Mouse (Mus musculus) adrenal gland, adult 10 weeks (tissue): ENCODE measurements around the gene Gm5105. TPM values are rescaled to one million over a fixed set of nuclear protein-coding genes. Genes with fewer than 3 reads are reported as not detected.

ENCODE experiments used
- polyA plus RNA-seq: library from polyadenylated mRNA; stranded (reverse); fragments of 350-450 nt; fragmentation: Illumina TruSeq; extraction: RNeasy Lipid Tissue Mini Kit (QIAGEN cat#74804); gene quantifications from one replicate; pipeline ENCODE4 v1.2.3, GENCODE M21; 2014; ENCODE audit warnings: low read depth, low replicate concordance

Gene Gm5105
- not detected for polyA plus RNA-seq

DNA sequence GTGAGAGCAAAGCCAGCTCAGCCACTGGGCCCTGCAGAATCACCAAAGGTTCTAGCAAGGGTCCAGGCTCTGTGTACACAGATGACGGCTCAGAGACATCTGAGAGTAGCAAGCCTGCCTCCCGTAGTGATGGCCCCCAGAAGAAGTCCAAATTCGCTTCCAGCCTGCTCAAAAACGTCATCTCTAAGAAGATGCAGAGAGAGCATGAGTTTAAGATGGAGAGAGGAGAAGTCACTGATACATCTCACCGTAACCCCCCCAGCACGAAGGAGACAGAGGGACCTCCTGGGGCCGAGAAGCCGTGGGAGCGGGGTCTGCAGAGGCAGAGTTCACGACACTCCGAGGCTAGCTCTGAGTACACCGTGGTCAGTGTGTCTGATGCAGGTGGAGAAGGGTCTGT, at the start of gene Gm5105:
Gene Gm5105 (minus strand): TSS at position 101 of the 400 bp plus-strand sequence.

DNA sequence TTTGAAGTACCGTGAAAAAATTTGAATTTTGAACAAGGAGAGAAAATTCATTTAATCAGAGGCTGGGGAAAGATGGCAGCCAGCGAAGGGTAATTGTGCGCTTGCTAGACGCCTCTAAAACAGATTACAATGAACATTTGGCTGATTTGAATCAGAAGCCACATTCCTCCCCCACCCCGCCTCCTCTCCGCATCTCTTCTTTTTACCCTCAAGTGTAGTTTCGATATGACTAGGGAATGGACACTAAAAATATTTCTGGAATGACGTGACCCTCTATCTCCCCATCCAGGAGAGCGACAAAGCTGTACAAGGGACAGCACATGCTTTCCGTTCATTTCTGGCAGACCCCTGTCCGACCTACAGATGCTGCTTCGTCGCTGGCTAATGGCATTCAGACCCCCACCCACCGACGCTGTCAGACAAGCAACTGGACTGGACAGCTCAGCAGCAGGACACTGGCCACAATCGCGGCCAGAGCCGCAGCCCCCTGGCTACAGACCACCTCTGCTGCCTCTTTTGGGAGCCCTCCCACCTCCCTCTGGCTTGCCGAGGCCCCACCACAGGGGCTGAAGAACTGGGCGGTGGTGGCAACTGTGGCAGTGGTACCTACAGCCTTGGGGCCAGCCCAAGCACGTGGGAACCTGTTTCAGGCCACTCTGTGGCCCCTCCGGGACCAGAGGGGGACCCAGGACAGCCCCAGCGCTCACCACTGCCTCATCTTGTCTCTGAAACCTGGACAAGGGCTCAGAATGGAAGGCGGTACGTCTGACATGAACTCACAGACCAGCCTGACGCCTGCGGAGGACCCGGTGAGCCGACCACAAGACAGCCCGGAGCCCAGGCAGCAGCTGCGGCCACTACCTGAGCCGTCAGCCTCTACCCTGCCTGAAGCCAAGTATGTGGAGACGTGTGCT, 2.2 kb downstream of the Gm5105 start, which contains the start of gene 1110002E22Rik:
Gene 1110002E22Rik (plus strand): TSS at position 321 of the 914 bp plus-strand sequence.

Other genes starting within 250 kb of the Gm5105 start
- 428 TPM for gene H2afz, start 202.9 kb downstream of the Gm5105 start, polyA plus RNA-seq
- 63.0 TPM for gene Dnajb14, start 199.7 kb downstream of the Gm5105 start, polyA plus RNA-seq
- gene Lamtor3, start 148.9 kb downstream of the Gm5105 start, polyA plus RNA-seq, result 79.3 TPM
- 9.0 TPM for gene Dapp1, start 85.8 kb downstream of the Gm5105 start, polyA plus RNA-seq
- 0.93 TPM for gene 1110002E22Rik, start 2.3 kb downstream of the Gm5105 start, polyA plus RNA-seq
- 12.7 TPM for gene Trmt10a, start 76.1 kb upstream of the Gm5105 start, polyA plus RNA-seq
- 7.6 TPM for gene Mttp, start 77.6 kb upstream of the Gm5105 start, polyA plus RNA-seq
- gene 4930579F01Rik, start 126.4 kb upstream of the Gm5105 start, polyA plus RNA-seq, result not detected
- 236 TPM for gene Adh7, start 150.4 kb upstream of the Gm5105 start, polyA plus RNA-seq
- gene Adh1, start 193.6 kb upstream of the Gm5105 start, polyA plus RNA-seq, result 2,641 TPM
- gene Adh6a, start 245.9 kb upstream of the Gm5105 start, polyA plus RNA-seq, result not detected